Mouse (Mus musculus) limb, embryonic 12.5 days (tissue): ENCODE results near the gene Elavl2. TPM values are rescaled to one million over a fixed set of nuclear protein-coding genes. Genes with fewer than 3 reads are reported as not detected.
A peak's percentile ranks its signal among the peaks of the same experiment; 100 is the strongest.

Source experiments
- ATAC-seq: fragments of 200-750 bp; cut with Nextera tagmentation; 2 replicates; pipeline ENCODE4 v1.8.0; 2017; ENCODE audit warnings: low read depth, moderate TSS enrichment; ENCODE audit not compliant: insufficient number of reproducible peaks, insufficient read depth, low FRiP score, low TSS enrichment
- H3K27ac ChIP-seq: fragments of 300-500 bp; sonication (generic); 2 replicates; pipeline ENCODE4 v1.5.1; 2016; ENCODE audit warnings: mild to moderate bottlenecking, moderate library complexity
- H3K27me3 ChIP-seq: fragments of 300-500 bp; sonication (generic); 2 replicates; pipeline ENCODE4 v1.6.1; 2016; ENCODE audit warnings: mild to moderate bottlenecking, moderate library complexity
- H3K36me3 ChIP-seq: fragments of 300-500 bp; sonication (generic); 2 replicates; pipeline ENCODE4 v1.6.1; 2016; ENCODE audit warnings: mild to moderate bottlenecking, moderate library complexity
- H3K4me1 ChIP-seq: fragments of 300-500 bp; sonication (generic); replicated peaks from 2 replicates; pipeline ENCODE4 v1.6.1; 2016
- H3K4me2 ChIP-seq: fragments of 300-500 bp; sonication (generic); 2 replicates; pipeline ENCODE4 v1.6.1; 2016; ENCODE audit warnings: mild to moderate bottlenecking, moderate library complexity
- H3K4me3 ChIP-seq: fragments of 300-500 bp; sonication (generic); replicated peaks from 2 replicates; pipeline ENCODE4 v1.5.1; 2016; ENCODE audit warnings: mild to moderate bottlenecking
- H3K9ac ChIP-seq: fragments of 300-500 bp; sonication (generic); replicated peaks from 2 replicates; pipeline ENCODE4 v1.6.1; 2016; ENCODE audit warnings: mild to moderate bottlenecking, moderate library complexity
- H3K9me3 ChIP-seq: fragments of 300-500 bp; sonication (generic); 2 replicates; pipeline ENCODE4 v1.6.1; 2016; ENCODE audit warnings: mild to moderate bottlenecking, moderate library complexity
- WGBS: fragments of 180-500 bp; shearing (Covaris S2); methylation state at CpG from one replicate; pipeline ENCODE4 v1.1.7; 2016; 5-methylcytosine and 5-hydroxymethylcytosine counted together
- polyA plus RNA-seq: library from polyadenylated mRNA; unstranded; fragments of >200 nt; fragmentation: Nextera tagmentation; extraction: Ambion mirVana; gene quantifications from 2 replicates; pipeline ENCODE4 v1.2.1, GENCODE M21; 2016

Gene Elavl2
- polyA plus RNA-seq, 1 experiment from 2014 or later: 4.7 TPM

DNA sequence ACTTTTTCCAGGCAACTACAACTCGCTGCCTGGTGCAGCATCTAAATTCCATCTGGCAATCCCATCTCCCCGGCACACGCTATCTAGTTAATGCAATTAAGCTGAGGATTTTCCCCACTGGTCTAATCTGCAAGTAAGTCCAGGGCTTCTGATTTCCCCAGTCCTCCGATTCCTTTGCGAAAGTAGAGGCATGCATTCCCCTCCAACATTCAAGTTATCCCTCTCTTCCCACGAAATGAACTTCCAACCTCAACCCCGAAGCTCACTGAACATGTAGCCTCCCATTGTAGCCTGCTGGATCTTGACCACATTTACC, 25.3 kb downstream of the Elavl2 start:
- peaks cover 59% of the 10 kb centered on the region for H3K27me3 ChIP-seq

DNA sequence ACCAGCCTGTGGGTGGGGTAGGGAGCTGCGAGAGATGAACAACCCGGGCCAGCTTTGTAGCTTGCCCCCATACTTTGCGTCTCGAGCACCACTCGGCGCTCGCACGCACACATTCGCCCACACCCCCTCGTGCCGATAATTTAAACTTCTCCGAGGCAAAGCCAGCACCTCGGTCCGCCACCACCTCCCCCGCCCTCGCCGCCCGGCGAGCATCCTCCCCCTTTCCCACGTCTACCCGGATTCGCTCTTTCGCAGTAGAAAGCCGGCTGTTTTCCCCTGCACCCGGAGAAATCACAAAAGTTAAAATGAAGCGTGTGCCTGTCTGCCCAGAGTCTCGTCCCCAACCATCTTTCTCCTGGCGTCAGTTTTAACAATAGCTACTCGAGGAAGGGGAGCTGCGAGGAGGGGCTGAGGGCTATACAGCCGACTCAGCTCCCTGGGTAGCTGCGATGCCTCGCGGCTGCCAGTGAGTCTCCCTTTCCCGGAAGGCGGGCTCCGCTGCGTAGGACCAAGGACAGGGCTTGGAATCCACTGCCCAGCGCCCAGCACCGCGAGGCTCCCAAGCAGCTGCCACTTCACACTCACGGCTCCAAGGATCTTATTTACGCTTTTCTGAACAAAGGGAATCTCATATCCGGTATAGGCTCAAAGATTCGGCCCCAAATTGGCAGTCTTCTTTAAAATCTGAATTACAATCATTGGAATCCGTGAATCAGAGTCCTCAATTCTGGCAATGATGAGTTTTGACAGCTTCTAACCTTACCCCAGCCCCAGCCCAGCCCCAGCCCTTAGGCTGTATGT, 25.8 kb downstream of the Elavl2 start:
- Histone ChIP-seq H3K27ac (no peak overlapping the region), H3K36me3 (no peaks in the 10 kb centered on the region), H3K4me2 (peak overlapping the region; percentile 80), H3K27me3 (peaks cover 59% of the 10 kb centered on the region), H3K9ac (0 out of 2 replicates have a peak overlapping the region, but pooled peaks have one; percentile 8), H3K4me3 (peak overlapping the region; percentile 48), H3K9me3 (no peaks in the 10 kb centered on the region), H3K4me1 (peaks cover 23% of the 10 kb centered on the region)
- under 1% methylated on average over 46 of the region's 46 CpGs for WGBS
- ATAC-seq: no peak

More for the DNA sequence above, 25.3 kb downstream of the Elavl2 start:
- Histone ChIP-seq H3K9me3 (no peaks in the 10 kb centered on the region), H3K4me3 (peak overlapping the region; percentile 48), H3K9ac (no peak overlapping the region), H3K4me1 (peaks cover 23% of the 10 kb centered on the region), H3K27ac (no peak overlapping the region), H3K36me3 (no peaks in the 10 kb centered on the region), H3K4me2 (peak overlapping the region; percentile 80)
- ATAC-seq: no peak
- 2% methylated on average over 7 of the region's 7 CpGs for WGBS

DNA sequence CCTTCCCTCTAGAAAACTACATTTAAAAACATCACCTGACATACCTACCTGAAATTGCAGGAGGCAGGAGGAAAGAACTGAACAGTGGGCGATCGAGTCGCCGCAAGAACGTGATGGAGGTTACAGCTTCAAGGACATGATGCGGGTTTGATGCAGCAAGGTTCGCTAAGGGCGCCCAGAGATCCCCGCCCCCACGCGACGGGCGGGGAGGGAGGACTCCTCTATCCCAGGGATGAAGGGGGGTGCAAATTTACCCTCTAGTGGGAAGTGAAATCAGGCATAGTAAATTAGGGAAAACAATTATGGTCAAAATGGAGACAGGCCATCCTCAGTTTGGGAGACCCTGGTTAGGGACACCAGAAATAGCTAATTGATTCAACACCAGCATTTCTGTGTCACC, 27.7 kb downstream of the Elavl2 start:
- Histone ChIP-seq H3K4me2 (no peak overlapping the region), H3K9ac (no peak overlapping the region), H3K9me3 (no peaks in the 10 kb centered on the region), H3K27ac (no peak overlapping the region), H3K4me3 (no peak overlapping the region), H3K4me1 (peaks cover 23% of the 10 kb centered on the region), H3K27me3 (peaks cover 66% of the 10 kb centered on the region), H3K36me3 (no peaks in the 10 kb centered on the region)
- ATAC-seq: no peak
- WGBS: 6% methylated on average over 13 of the region's 13 CpGs

DNA sequence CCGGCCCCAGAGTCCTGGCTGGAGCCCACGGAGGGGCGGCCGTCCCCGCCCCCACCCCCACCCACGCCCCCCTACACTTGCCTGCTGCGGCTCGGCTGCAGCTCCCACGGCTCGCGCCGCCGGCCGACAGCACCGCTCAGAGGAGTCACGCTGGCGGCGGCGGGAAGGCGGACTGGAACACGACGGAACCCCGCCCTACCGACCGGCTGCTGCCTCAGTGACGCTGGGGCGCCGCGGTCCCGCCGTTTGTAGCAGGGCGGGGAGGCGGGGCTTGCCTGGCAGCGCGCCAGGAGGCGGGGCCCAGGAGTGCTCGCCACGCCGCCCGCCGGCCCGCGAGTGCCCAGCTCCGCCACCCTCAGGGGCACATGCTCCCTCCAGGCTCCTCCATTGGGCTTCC, 28.8 kb downstream of the Elavl2 start:
- H3K9ac ChIP-seq: peak overlapping the region; percentile 53
- H3K27me3 ChIP-seq: peaks cover 66% of the 10 kb centered on the region
- ATAC-seq: peak; percentile 20; the same call in 1 of the 2 replicates
- H3K4me3 ChIP-seq: peak overlapping the region; percentile 64
- H3K36me3 ChIP-seq: no peaks in the 10 kb centered on the region
- peaks cover 23% of the 10 kb centered on the region for H3K4me1 ChIP-seq
- WGBS: 1% methylated on average over 44 of the region's 44 CpGs
- peak overlapping the region; percentile 100 for H3K4me2 ChIP-seq
- no peaks in the 10 kb centered on the region for H3K9me3 ChIP-seq
- no peak overlapping the region for H3K27ac ChIP-seq

DNA sequence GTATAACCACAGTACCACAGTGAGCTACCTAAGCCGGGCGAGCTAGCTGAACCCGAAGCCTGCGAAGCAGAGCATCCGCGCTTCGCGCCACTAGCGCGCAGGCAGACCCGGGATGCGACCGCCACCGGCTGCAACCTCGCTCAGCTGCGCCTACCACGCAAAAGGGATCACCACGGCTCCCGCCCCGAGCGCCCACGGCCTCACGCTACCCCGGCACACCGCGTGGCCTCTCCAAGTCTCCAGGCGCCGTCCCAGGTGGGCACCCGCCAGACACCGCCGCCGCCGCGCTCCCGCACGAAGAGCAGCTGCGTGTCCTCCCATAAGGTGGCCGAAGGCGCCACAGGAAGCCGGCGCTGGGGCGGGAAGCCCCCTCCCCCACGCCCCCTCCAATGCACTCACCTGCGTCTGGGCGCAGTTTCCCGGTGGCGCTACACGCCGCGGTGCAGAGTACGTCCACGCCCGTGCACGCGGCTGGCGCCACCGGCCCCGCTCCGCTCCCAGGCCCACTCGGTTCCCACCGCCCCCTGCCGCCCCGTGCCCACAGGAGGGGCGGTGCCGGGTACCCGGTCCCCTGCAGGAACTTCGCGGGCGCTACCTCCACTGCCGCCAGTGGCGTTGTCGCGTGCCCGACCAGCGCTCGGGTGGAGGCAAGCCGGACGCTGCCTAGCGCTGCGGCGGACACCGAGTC, 29.3 kb downstream of the Elavl2 start:
- Histone ChIP-seq H3K27ac (no peak overlapping the region), H3K9ac (peak overlapping the region; percentile 53), H3K27me3 (peaks cover 66% of the 10 kb centered on the region), H3K4me2 (peak overlapping the region; percentile 100), H3K9me3 (no peaks in the 10 kb centered on the region), H3K36me3 (no peaks in the 10 kb centered on the region), H3K4me1 (peaks cover 23% of the 10 kb centered on the region), H3K4me3 (peak overlapping the region; percentile 64)
- ATAC-seq: peak; percentile 21; the same call in 1 of the 2 replicates
- under 1% methylated on average over 73 of the region's 82 CpGs for WGBS

DNA sequence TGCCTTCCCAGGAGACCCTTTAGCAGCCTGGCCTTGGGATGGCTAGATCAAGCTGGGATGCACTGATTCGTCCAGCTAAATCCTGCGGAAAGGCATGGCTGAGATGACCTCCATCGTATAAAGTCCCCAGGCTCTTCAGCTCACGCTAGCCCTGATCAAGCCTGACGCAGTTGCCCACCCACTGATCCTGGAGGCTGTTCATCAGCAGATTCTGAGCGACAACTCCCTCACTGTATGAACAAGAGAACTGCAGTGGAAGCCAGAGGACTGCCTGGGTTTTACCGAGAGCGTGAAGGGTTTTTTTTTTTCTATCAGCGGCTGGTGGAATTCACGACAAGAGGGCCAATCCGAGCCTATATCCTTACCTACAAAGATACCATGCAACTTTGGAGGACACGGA, 35.3 kb downstream of the Elavl2 start:
- ATAC-seq: no peak
- no peaks in the 10 kb centered on the region for H3K9me3 ChIP-seq
- 85% methylated on average over 12 of the region's 12 CpGs for WGBS
- H3K9ac ChIP-seq: no peak overlapping the region
- H3K27me3 ChIP-seq: peaks cover 23% of the 10 kb centered on the region
- no peak overlapping the region for H3K4me3 ChIP-seq
- no peak overlapping the region for H3K4me2 ChIP-seq
- H3K4me1 ChIP-seq: no peaks in the 10 kb centered on the region
- H3K27ac ChIP-seq: no peak overlapping the region
- H3K36me3 ChIP-seq: no peaks in the 10 kb centered on the region

DNA sequence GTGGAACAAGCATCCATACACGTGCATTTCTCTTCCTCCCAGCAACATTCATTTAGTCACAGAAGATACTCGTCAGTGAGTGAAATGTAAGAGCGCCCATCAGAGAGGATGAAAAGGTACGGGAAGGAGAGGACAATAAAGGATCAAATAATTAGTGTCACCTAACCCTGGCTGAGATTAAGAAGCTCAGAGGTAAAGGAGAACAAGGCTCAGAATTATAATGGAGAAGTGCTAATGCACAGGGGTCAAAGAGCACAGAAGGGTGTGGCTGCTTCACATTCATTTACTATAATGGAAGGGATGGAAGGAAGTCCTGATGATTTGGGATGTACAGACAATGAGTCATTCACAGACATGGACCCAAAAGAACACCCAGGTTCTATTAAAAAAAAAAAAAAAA, 36.6 kb downstream of the Elavl2 start:
- H3K9ac ChIP-seq: no peak overlapping the region
- peaks cover 16% of the 10 kb centered on the region for H3K27me3 ChIP-seq
- no peak overlapping the region for H3K27ac ChIP-seq
- ATAC-seq: no peak
- no peaks in the 10 kb centered on the region for H3K9me3 ChIP-seq
- no peaks in the 10 kb centered on the region for H3K4me1 ChIP-seq
- 74% methylated on average over 4 of the region's 4 CpGs for WGBS
- no peak overlapping the region for H3K4me2 ChIP-seq
- no peaks in the 10 kb centered on the region for H3K36me3 ChIP-seq
- no peak overlapping the region for H3K4me3 ChIP-seq

DNA sequence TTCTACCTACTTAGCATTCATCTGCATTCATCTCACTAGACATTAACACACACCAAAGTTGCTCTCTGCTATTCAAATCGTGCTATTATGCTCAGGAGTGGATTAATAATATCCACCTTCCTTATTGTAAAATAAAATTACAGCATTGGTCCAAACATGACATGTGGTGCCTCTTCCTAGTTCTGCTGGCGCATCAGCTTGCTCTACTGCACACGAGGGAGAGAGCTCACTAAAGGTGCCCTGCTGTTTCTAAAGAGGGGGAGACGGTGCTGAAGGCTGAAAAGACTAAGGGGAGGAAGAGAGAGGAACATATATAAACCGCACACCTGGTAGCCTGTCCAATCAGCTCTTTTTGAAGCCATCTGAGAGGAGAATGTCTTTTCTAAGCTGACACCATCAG, 38.1 kb downstream of the Elavl2 start:
- no peak overlapping the region for H3K4me3 ChIP-seq
- no peak overlapping the region for H3K9ac ChIP-seq
- H3K4me2 ChIP-seq: no peak overlapping the region
- peaks cover 11% of the 10 kb centered on the region; the same call in 1 of the 2 replicates for H3K27me3 ChIP-seq
- WGBS: 61% methylated on average over 5 of the region's 5 CpGs
- no peak overlapping the region for H3K27ac ChIP-seq
- no peaks in the 10 kb centered on the region for H3K9me3 ChIP-seq
- H3K4me1 ChIP-seq: no peaks in the 10 kb centered on the region; the same call in 1 of the 2 replicates
- H3K36me3 ChIP-seq: no peaks in the 10 kb centered on the region
- no peak for ATAC-seq

DNA sequence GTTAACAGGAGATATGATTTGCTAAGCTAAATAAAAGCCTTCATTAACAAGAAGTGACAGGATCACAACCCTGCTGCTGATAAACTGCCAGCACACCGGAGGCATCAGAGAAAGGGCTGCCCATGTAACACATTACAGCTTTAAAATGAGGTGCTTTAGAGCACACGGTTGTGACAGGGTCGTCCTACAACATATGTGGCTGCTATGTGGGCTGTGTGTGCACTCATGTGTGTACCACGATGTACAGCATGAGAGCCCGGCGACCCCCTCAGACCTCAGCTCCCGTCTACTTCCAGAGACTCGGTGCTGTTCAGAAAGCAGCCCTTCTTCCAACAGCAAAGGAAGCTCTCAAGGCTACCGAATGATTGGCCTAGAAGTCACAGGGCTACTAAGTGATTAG, 47.4 kb downstream of the Elavl2 start:
- no peak for ATAC-seq
- 52% methylated on average over 9 of the region's 9 CpGs for WGBS

DNA sequence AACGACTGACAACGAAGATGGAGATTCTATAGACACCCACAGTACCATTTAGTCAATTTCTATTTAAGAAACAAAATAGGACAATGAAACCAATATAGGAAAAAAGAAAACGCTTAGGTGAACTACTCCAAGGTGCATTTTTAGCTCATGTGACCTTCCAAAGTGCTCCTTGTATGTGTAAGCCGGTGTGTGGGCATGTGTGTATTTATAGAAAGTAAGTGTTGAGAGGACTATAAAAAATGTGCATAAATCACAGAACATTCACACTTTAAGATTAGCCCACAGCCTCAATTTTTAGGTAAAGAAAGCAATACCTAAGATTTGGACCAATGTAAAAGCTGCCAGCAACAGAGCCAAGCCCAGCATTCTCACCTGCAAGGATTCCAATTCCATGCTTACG, 51.0 kb downstream of the Elavl2 start:
- WGBS: 78% methylated on average over 5 of the region's 5 CpGs
- H3K4me1 ChIP-seq: 0 out of 2 replicates have a peak, but pooled peaks cover 5% of the 10 kb centered on the region

More for the DNA sequence above, 47.4 kb downstream of the Elavl2 start:
- Histone ChIP-seq H3K4me1 (peaks cover 5% of the 10 kb centered on the region; the same call in 1 of the 2 replicates), H3K4me3 (no peak overlapping the region), H3K9ac (no peak overlapping the region), H3K36me3 (no peaks in the 10 kb centered on the region), H3K27me3 (no peaks in the 10 kb centered on the region), H3K27ac (no peak overlapping the region), H3K9me3 (no peaks in the 10 kb centered on the region), H3K4me2 (no peak overlapping the region)

DNA sequence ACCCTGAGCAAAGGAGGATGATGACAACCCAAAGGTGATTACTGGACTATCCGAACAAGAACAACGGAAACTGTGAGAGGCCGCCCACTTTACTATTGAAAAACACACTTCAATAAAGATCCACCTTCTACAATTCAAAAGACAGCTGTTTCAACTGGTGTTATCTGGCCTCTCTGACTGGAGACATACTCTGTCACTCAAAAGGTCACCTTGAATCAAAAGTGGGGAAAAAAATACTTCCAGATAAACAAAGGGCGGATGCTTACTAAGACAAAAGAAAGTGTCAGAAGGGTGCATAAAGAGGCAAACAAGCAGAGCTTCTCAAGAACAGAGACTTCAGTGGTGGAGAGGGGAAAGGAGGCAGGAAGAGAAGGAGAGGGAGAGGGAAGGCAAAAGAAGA, 66.4 kb downstream of the Elavl2 start:
- no peaks in the 10 kb centered on the region for H3K36me3 ChIP-seq

More for the DNA sequence above, 51.0 kb downstream of the Elavl2 start:
- H3K4me2 ChIP-seq: no peak overlapping the region
- no peaks in the 10 kb centered on the region for H3K9me3 ChIP-seq
- no peak for ATAC-seq
- H3K27me3 ChIP-seq: no peaks in the 10 kb centered on the region
- no peaks in the 10 kb centered on the region for H3K36me3 ChIP-seq
- no peak overlapping the region for H3K4me3 ChIP-seq
- no peak overlapping the region for H3K9ac ChIP-seq
- no peak overlapping the region for H3K27ac ChIP-seq

More for the DNA sequence above, 66.4 kb downstream of the Elavl2 start:
- H3K27me3 ChIP-seq: no peaks in the 10 kb centered on the region
- no peak overlapping the region for H3K4me3 ChIP-seq
- 89% methylated on average over 4 of the region's 4 CpGs for WGBS
- H3K4me1 ChIP-seq: no peaks in the 10 kb centered on the region
- H3K4me2 ChIP-seq: no peak overlapping the region
- no peak overlapping the region for H3K27ac ChIP-seq
- no peak for ATAC-seq
- no peaks in the 10 kb centered on the region for H3K9me3 ChIP-seq
- no peak overlapping the region for H3K9ac ChIP-seq
